Mouse (Mus musculus): ENCODE data around the gene Lrp2.

GRCm38 (mm10) chr2:69376780-69377179, 209.1 kb downstream of the Lrp2 start:
- no peak for TF ChIP-seq CTCF (IDR thresholded peaks at IDR 0.05; ENCODE audit: insufficient read depth, low read length)
- no peak for TF ChIP-seq POLR2A (IDR thresholded peaks at IDR 0.05; ENCODE audit: borderline replicate concordance, extremely low read depth, low read depth, low read length)

Data from lung, adult 2 months (tissue).